Mouse (Mus musculus) lung, embryonic 16.5 days (tissue): ENCODE measurements around the gene Abcf2. TPM values are rescaled to one million over a fixed set of nuclear protein-coding genes. Genes with fewer than 3 reads are reported as not detected.

Source experiments
- ATAC-seq: fragments of 200-750 bp; cut with Nextera tagmentation; 2 replicates; pipeline ENCODE4 v1.8.0; 2017; ENCODE audit warnings: low read depth, mild to moderate bottlenecking, moderate library complexity
- H3K27ac ChIP-seq: fragments of 300-500 bp; sonication (generic); 2 replicates; pipeline ENCODE4 v1.5.1; 2014; ENCODE audit warnings: mild to moderate bottlenecking, control low read depth, low read length
- H3K27me3 ChIP-seq: fragments of 300-500 bp; sonication (generic); 2 replicates; pipeline ENCODE4 v1.6.1; 2014; ENCODE audit warnings: low read depth, low read length, mixed read lengths; ENCODE audit not compliant: control insufficient read depth, insufficient read depth
- H3K36me3 ChIP-seq: fragments of 300-500 bp; sonication (generic); 2 replicates; pipeline ENCODE4 v1.6.1; 2014; ENCODE audit warnings: low read length; ENCODE audit not compliant: control insufficient read depth, insufficient read depth
- H3K4me1 ChIP-seq: fragments of 300-500 bp; sonication (generic); replicated peaks from 2 replicates; pipeline ENCODE4 v1.6.1; 2014; ENCODE audit warnings: low read length, mixed read lengths; ENCODE audit not compliant: control insufficient read depth, insufficient read depth
- H3K4me2 ChIP-seq: fragments of 300-500 bp; sonication (generic); 2 replicates; pipeline ENCODE4 v1.6.1; 2014; ENCODE audit warnings: low read depth, low read length, control low read depth
- H3K4me3 ChIP-seq: fragments of 300-500 bp; sonication (generic); 2 replicates; pipeline ENCODE4 v1.5.1; 2014; ENCODE audit warnings: mild to moderate bottlenecking, low read length, control low read depth
- H3K9ac ChIP-seq: fragments of 300-500 bp; sonication (generic); 2 replicates; pipeline ENCODE4 v1.6.1; 2014; ENCODE audit warnings: low read length, control low read depth
- H3K9me3 ChIP-seq: fragments of 300-500 bp; sonication (generic); 2 replicates; pipeline ENCODE4 v1.6.1; 2016; ENCODE audit warnings: low read length; ENCODE audit not compliant: control insufficient read depth
- WGBS: fragments of 180-500 bp; shearing (Covaris S2); extraction: QIAGEN DNeasy Blood & Tissue Kit; methylation state at CpG from one replicate; pipeline ENCODE4 v1.1.7; 2014; 5-methylcytosine and 5-hydroxymethylcytosine counted together
- microRNA counts: library from miRNA; unstranded; fragments of <30 nt; microRNA quantifications from one replicate; lab custom pipeline; 2016
- microRNA-seq: library from miRNA; unstranded; fragments of <30 nt; microRNA quantifications from one replicate; pipeline ENCODE4, GENCODE M21; 2016
- polyA plus RNA-seq: library from polyadenylated mRNA; unstranded; fragments of >200 nt; fragmentation: Nextera tagmentation; extraction: Ambion mirVana; gene quantifications from 2 replicates; pipeline ENCODE4 v1.2.1, GENCODE M21; 2015

Gene Abcf2
- polyA plus RNA-seq, 1 experiment from 2014 or later = 93.4 TPM

DNA sequence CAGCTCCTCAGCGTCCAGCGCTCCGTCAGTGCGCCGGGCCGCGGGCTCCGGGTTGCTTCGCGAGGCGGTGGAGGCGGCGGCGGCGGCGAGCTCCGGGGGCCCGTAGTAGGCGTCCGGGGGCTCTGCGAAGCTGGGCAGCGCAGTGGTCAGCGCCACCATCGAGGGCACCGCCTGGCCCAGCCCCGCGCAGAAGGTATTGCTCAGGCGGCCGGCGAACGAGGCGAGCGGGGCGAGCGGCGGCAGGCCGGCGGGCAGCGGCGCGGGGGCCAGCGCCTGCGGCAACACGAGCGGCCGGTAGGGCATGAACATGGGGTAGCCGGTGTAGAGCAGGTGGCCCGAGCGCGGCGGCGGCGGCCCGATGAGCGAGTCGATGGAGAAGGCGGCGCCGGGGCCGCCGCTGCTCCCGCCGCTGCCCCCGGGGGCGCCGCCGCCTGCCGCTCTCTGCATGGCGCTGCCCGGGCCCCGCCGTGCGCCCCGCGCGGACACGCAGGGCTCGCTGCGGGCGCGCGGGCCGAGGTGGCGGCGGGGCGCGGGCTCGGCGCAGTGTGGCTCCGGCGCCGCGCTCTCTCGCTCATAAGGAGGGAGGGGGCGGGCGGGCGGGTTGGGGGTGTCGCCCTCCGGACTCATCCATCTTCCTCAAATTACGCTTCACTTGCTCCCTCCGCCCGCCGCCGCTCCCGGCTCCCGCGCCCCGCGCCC is 50.9 kb downstream of the Abcf2 start:
- Histone ChIP-seq H3K36me3 (no peaks in the 10 kb centered on the region), H3K9ac (peak overlapping the region; percentile 26; the same call in 1 of the 2 replicates), H3K27me3 (peaks cover 89% of the 10 kb centered on the region), H3K4me1 (peaks cover 12% of the 10 kb centered on the region), H3K27ac (no peak overlapping the region), H3K4me2 (peak overlapping the region; percentile 82), H3K4me3 (peak overlapping the region; percentile 46), H3K9me3 (no peaks in the 10 kb centered on the region)
- ATAC-seq = peak; percentile 37; the same call in 1 of the 2 replicates
- WGBS = 0% methylated on average over 49 of the region's 109 CpGs

DNA sequence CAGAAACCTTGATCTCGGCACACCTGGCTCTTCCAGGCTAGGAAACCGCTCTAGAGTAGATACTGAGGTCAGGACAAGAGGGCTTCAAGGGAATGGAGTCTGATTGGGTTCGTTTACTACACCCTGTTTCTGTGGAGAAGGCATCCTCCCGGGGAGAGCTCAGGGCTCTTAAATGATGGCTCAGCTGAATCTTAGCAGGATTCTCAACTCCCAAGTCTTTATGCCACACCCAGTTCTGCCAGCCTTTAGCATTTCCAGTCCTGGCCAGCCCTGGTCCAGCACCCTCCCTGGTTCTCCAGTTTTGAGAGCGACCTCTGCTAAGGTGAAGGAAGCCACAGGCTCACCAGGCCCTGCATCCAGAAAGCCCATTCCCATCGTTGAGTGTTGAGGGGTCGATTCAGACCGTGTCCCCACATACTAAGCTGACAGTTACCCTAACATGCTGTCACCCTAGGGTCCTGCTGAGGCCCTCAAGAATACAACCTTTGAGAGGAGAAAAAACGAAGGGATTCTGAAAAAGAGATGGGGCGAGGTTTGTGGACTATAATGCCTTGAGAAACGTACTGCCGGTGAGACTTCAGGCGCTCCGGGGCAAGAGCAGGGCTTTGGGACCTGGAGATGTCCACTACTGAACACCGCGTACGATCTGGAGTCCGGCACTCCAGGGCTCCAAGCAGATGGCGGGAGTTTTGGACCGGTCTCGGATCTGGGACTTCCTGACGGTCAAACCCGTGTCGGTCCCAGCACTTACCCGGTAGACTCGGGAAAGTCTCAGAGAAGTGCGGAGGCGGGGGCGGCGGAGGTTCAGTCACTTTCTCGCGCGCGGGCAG is 51.7 kb downstream of the Abcf2 start:
- no peak for ATAC-seq
- Histone ChIP-seq H3K27me3 (peaks cover 87% of the 10 kb centered on the region), H3K27ac (no peak overlapping the region), H3K9ac (no peak overlapping the region), H3K36me3 (no peaks in the 10 kb centered on the region), H3K4me3 (peak overlapping the region; percentile 46), H3K9me3 (no peaks in the 10 kb centered on the region), H3K4me1 (peaks cover 12% of the 10 kb centered on the region), H3K4me2 (peak overlapping the region; percentile 82)
- WGBS = 3% methylated on average over 34 of the region's 34 CpGs

DNA sequence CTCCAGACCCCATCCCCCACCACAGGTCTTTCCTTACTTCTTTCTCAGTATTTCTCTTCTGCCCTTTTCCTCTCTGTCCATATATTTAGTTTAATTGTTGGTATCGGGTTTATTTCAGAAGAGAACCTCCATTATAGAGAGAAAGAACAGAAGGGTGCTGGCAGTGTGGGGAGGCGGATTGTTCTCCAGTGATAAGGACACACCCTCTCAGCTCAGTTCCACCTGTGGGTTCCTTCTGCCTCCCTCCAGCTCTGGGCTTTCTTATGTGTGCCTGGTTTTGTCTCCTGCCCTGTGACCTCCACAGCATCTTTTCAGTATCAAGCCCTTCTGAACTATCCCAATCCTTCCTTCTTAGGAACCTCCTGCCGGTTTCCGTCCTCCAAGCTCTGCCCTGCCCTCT is 52.7 kb downstream of the Abcf2 start:
- H3K27me3 ChIP-seq = peaks cover 85% of the 10 kb centered on the region
- H3K4me1 ChIP-seq = peaks cover 12% of the 10 kb centered on the region
- no peak overlapping the region for H3K27ac ChIP-seq
- ATAC-seq = no peak
- H3K9me3 ChIP-seq = no peaks in the 10 kb centered on the region
- H3K4me3 ChIP-seq = no peak overlapping the region
- 14% methylated on average over 4 of the region's 4 CpGs for WGBS
- no peak overlapping the region for H3K9ac ChIP-seq
- no peak overlapping the region for H3K4me2 ChIP-seq
- H3K36me3 ChIP-seq = no peaks in the 10 kb centered on the region

DNA sequence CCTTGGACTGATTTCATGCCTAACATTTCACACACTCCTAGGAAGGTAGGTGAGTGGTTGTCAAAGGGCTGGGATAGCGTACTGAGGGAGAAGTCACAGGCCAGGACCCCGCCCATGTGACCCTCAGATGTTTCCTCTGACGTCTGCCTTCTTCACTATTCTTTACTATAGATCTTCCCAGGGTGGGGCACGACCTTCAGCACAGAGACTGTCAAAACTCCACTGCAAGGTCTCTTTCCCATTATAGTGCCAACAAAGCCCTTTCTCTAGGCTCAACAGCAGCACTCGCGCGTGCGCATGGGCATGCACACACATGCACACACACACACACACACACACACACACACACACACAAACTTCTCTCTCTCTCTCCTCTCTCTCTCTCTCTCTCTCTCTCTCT is 53.5 kb downstream of the Abcf2 start:
- Histone ChIP-seq H3K27ac (no peak overlapping the region), H3K9me3 (no peaks in the 10 kb centered on the region), H3K4me2 (no peak overlapping the region), H3K36me3 (no peaks in the 10 kb centered on the region), H3K4me1 (peaks cover 12% of the 10 kb centered on the region), H3K27me3 (peaks cover 78% of the 10 kb centered on the region), H3K4me3 (no peak overlapping the region), H3K9ac (no peak overlapping the region)
- ATAC-seq = no peak
- 55% methylated on average over 8 of the region's 8 CpGs for WGBS

DNA sequence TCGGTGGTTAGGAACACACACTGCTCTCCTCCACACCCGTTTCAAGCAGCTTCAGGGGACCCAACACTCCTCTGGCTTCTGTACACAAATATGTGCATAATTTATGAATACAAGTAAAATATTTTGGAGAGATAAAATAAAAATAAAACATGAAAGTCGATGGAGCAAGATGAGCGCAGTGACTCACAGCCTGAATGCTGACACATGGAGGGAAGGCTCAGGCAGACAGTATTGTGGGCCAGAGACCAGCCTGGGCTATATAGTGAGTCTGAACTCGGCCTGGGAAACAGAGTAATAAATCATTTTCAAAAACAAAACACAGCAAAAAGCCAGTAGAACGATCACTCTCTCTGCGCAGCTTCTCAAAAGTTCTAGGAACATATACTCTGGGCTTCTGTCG is 55.9 kb downstream of the Abcf2 start:
- Histone ChIP-seq H3K27ac (no peak overlapping the region), H3K9ac (no peak overlapping the region), H3K4me2 (no peak overlapping the region), H3K36me3 (no peaks in the 10 kb centered on the region), H3K27me3 (peaks cover 56% of the 10 kb centered on the region), H3K4me3 (no peak overlapping the region), H3K9me3 (no peaks in the 10 kb centered on the region), H3K4me1 (peaks cover 4% of the 10 kb centered on the region)
- WGBS = 53% methylated on average over 8 of the region's 8 CpGs
- no peak for ATAC-seq

MicroRNAs encoded within 50 kb of the gene (microRNA counts, 519-probe panel; counts per million panel counts)
- microRNA mmu-miR-671-3p (lab: Ali Mortazavi, UCI) = 1,031 counts per million, percentile 9 among the panel's probes with 10 or more counts
- not detected for microRNA mmu-miR-671-5p (lab: Ali Mortazavi, UCI)

Small RNA genes lying within 50 kb of the gene (microRNA-seq; reads per million reads assigned to microRNA genes)
- 486 reads per million, percentile 68 among the genes with 10 or more reads in this experiment for gene Mir671

Other genes with a start within 250 kb of the Abcf2 start
- 5.6 and 6.5 TPM in 2 replicates for gene Kcnh2, start 225.9 kb downstream of the Abcf2 start, polyA plus RNA-seq
- 18.9 and 19.8 TPM in 2 replicates for gene Nos3, start 212.7 kb downstream of the Abcf2 start, polyA plus RNA-seq
- 0.46 and 0.49 TPM in 2 replicates for gene Atg9b, start 185.3 kb downstream of the Abcf2 start, polyA plus RNA-seq
- 48.0 and 51.4 TPM in 2 replicates for gene Abcb8, start 183.8 kb downstream of the Abcf2 start, polyA plus RNA-seq
- gene Asic3, start 164.1 kb downstream of the Abcf2 start, polyA plus RNA-seq = 0.19 TPM in 1 of 2 replicates, not detected in the other
- 43.0 and 45.8 TPM in 2 replicates for gene Cdk5, start 153.9 kb downstream of the Abcf2 start, polyA plus RNA-seq
- 45.1 and 48.9 TPM in 2 replicates for gene Slc4a2, start 153.6 kb downstream of the Abcf2 start, polyA plus RNA-seq
- gene Fastk, start 132.2 kb downstream of the Abcf2 start, polyA plus RNA-seq = 96.6 and 99.2 TPM in 2 replicates
- gene Tmub1, start 129.6 kb downstream of the Abcf2 start, polyA plus RNA-seq = 18.0 and 19.6 TPM in 2 replicates
- gene Agap3, start 125.3 kb downstream of the Abcf2 start, polyA plus RNA-seq = 18.6 and 22.1 TPM in 2 replicates
- gene Gbx1, start 50.3 kb downstream of the Abcf2 start, polyA plus RNA-seq = not detected in 2 replicates
- gene Asb10, start 36.5 kb downstream of the Abcf2 start, polyA plus RNA-seq = 0.13 and 0.63 TPM in 2 replicates
- 0.14 TPM in 1 of 2 replicates, not detected in the other for gene 4931409K22Rik, start 20.7 kb downstream of the Abcf2 start, polyA plus RNA-seq
- gene Chpf2, start 9.3 kb upstream of the Abcf2 start, polyA plus RNA-seq = 19.4 and 20.2 TPM in 2 replicates
- 21.1 and 22.2 TPM in 2 replicates for gene Smarcd3, start 46.9 kb upstream of the Abcf2 start, polyA plus RNA-seq
- 39.0 and 40.0 TPM in 2 replicates for gene Nub1, start 108.1 kb upstream of the Abcf2 start, polyA plus RNA-seq
- 30.5 and 31.5 TPM in 2 replicates for gene Wdr86, start 153.3 kb upstream of the Abcf2 start, polyA plus RNA-seq
- gene Crygn, start 180.5 kb upstream of the Abcf2 start, polyA plus RNA-seq = 3.2 and 3.4 TPM in 2 replicates